Mouse (Mus musculus): ENCODE measurements at regions not wholly inside any gene's neighbourhood (a gene's known extent, or its start where the extent isn't known, plus 50 kb on each side); places are given as distances from the start of the nearest gene placed in this dataset.

- WGBS, result 83% methylated on average over 4 of the region's 4 CpGs
- no peaks in the 10 kb centered on the region for H3K9me3 ChIP-seq
These were observed 188.1 kb upstream of the Tox3 start for GRCm38 (mm10) chr8:90536196-90536640.

GRCm38 (mm10) chr8:90535515-90536156 lies 187.5 kb upstream of the Tox3 start:
- 59% methylated on average over 8 of the region's 8 CpGs for WGBS
- Histone ChIP-seq H3K9me3 (no peaks in the 10 kb centered on the region), H3K27ac (no peak overlapping the region), H3K4me1 (no peaks in the 10 kb centered on the region), H3K36me3 (no peaks in the 10 kb centered on the region), H3K9ac (no peak overlapping the region), H3K4me2 (no peak overlapping the region), H3K27me3 (no peaks in the 10 kb centered on the region), H3K4me3 (no peak overlapping the region)
- no peak for ATAC-seq (ENCODE audit: insufficient number of reproducible peaks, insufficient read depth, low FRiP score, low TSS enrichment, low read depth)

More at GRCm38 (mm10) chr8:90536196-90536640, 188.1 kb upstream of the Tox3 start:
- H3K4me1 ChIP-seq, result no peaks in the 10 kb centered on the region
- H3K36me3 ChIP-seq, result no peaks in the 10 kb centered on the region
- H3K27me3 ChIP-seq, result no peaks in the 10 kb centered on the region
- H3K4me2 ChIP-seq, result no peak overlapping the region
- ATAC-seq (ENCODE audit: insufficient number of reproducible peaks, insufficient read depth, low FRiP score, low TSS enrichment, low read depth), result no peak
- no peak overlapping the region for H3K4me3 ChIP-seq
- no peak overlapping the region for H3K9ac ChIP-seq
- H3K27ac ChIP-seq, result no peak overlapping the region

- 88% methylated on average over 8 of the region's 8 CpGs for WGBS
- Histone ChIP-seq H3K4me3 (no peak overlapping the region), H3K27me3 (no peaks in the 10 kb centered on the region), H3K9me3 (no peaks in the 10 kb centered on the region), H3K4me1 (peaks cover 4% of the 10 kb centered on the region; the same call in 1 of the 2 replicates), H3K27ac (no peak overlapping the region), H3K36me3 (no peaks in the 10 kb centered on the region), H3K9ac (no peak overlapping the region), H3K4me2 (no peak overlapping the region)
- no peak for ATAC-seq (ENCODE audit: insufficient number of reproducible peaks, insufficient read depth, low FRiP score, low TSS enrichment, low read depth)
These were observed 173.2 kb upstream of the Tox3 start for GRCm38 (mm10) chr8:90521393-90521792.

- WGBS, result 28% methylated on average over 4 of the region's 4 CpGs
- H3K4me1 ChIP-seq, result peaks cover 4% of the 10 kb centered on the region; the same call in 1 of the 2 replicates
- no peaks in the 10 kb centered on the region for H3K27me3 ChIP-seq
- no peak overlapping the region for H3K4me3 ChIP-seq
- ATAC-seq (ENCODE audit: insufficient number of reproducible peaks, insufficient read depth, low FRiP score, low TSS enrichment, low read depth), result no peak
- no peaks in the 10 kb centered on the region for H3K9me3 ChIP-seq
- no peaks in the 10 kb centered on the region for H3K36me3 ChIP-seq
- no peak overlapping the region for H3K27ac ChIP-seq
- H3K4me2 ChIP-seq, result peak overlapping the region; percentile 5; the same call in 1 of the 2 replicates
- no peak overlapping the region for H3K9ac ChIP-seq
These were observed 172.0 kb upstream of the Tox3 start for GRCm38 (mm10) chr8:90520186-90520585.

- Histone ChIP-seq H3K36me3 (no peaks in the 10 kb centered on the region), H3K9me3 (no peaks in the 10 kb centered on the region), H3K9ac (no peak overlapping the region), H3K4me2 (no peak overlapping the region), H3K4me1 (peaks cover 4% of the 10 kb centered on the region; the same call in 1 of the 2 replicates), H3K27me3 (no peaks in the 10 kb centered on the region), H3K27ac (no peak overlapping the region), H3K4me3 (no peak overlapping the region)
- ATAC-seq (ENCODE audit: insufficient number of reproducible peaks, insufficient read depth, low FRiP score, low TSS enrichment, low read depth), result no peak
- 43% methylated on average over 6 of the region's 6 CpGs for WGBS
These were observed 171.4 kb upstream of the Tox3 start for GRCm38 (mm10) chr8:90519567-90519966.

GRCm38 (mm10) chr8:90514191-90514590 lies 166.0 kb upstream of the Tox3 start:
- ATAC-seq (ENCODE audit: insufficient number of reproducible peaks, insufficient read depth, low FRiP score, low TSS enrichment, low read depth), result no peak
- H3K27me3 ChIP-seq, result no peaks in the 10 kb centered on the region; the same call in 1 of the 2 replicates
- H3K9ac ChIP-seq, result no peak overlapping the region
- no peaks in the 10 kb centered on the region for H3K9me3 ChIP-seq
- no peak overlapping the region for H3K4me2 ChIP-seq
- H3K36me3 ChIP-seq, result no peaks in the 10 kb centered on the region
- H3K4me3 ChIP-seq, result no peak overlapping the region
- WGBS, result 67% methylated on average over 3 of the region's 3 CpGs
- no peaks in the 10 kb centered on the region for H3K4me1 ChIP-seq
- no peak overlapping the region for H3K27ac ChIP-seq

GRCm38 (mm10) chr8:90513601-90514000 lies 165.5 kb upstream of the Tox3 start:
- WGBS, result 85% methylated on average over 4 of the region's 4 CpGs
- Histone ChIP-seq H3K9ac (no peak overlapping the region), H3K4me2 (no peak overlapping the region), H3K27me3 (no peaks in the 10 kb centered on the region; the same call in 1 of the 2 replicates), H3K4me1 (no peaks in the 10 kb centered on the region), H3K27ac (no peak overlapping the region), H3K9me3 (no peaks in the 10 kb centered on the region), H3K36me3 (no peaks in the 10 kb centered on the region), H3K4me3 (no peak overlapping the region)
- no peak for ATAC-seq (ENCODE audit: insufficient number of reproducible peaks, insufficient read depth, low FRiP score, low TSS enrichment, low read depth)

- no peaks in the 10 kb centered on the region for H3K36me3 ChIP-seq
- no peak overlapping the region for H3K27ac ChIP-seq
- H3K9ac ChIP-seq, result no peak overlapping the region
- 76% methylated on average over 8 of the region's 8 CpGs for WGBS
- no peak overlapping the region for H3K4me2 ChIP-seq
- no peaks in the 10 kb centered on the region for H3K4me1 ChIP-seq
- no peaks in the 10 kb centered on the region for H3K9me3 ChIP-seq
- H3K27me3 ChIP-seq, result no peaks in the 10 kb centered on the region; the same call in 1 of the 2 replicates
- no peak for ATAC-seq (ENCODE audit: insufficient number of reproducible peaks, insufficient read depth, low FRiP score, low TSS enrichment, low read depth)
- no peak overlapping the region for H3K4me3 ChIP-seq
These were observed 165.0 kb upstream of the Tox3 start for GRCm38 (mm10) chr8:90513102-90513501.

GRCm38 (mm10) chr8:90512594-90512993 lies 164.5 kb upstream of the Tox3 start:
- ATAC-seq (ENCODE audit: insufficient number of reproducible peaks, insufficient read depth, low FRiP score, low TSS enrichment, low read depth), result no peak
- Histone ChIP-seq H3K27me3 (no peaks in the 10 kb centered on the region; the same call in 1 of the 2 replicates), H3K9ac (no peak overlapping the region), H3K4me1 (no peaks in the 10 kb centered on the region), H3K4me2 (no peak overlapping the region), H3K4me3 (no peak overlapping the region), H3K9me3 (no peaks in the 10 kb centered on the region), H3K36me3 (no peaks in the 10 kb centered on the region), H3K27ac (no peak overlapping the region)
- 5% methylated on average over 2 of the region's 2 CpGs for WGBS

GRCm38 (mm10) chr8:90504521-90504920 lies 156.4 kb upstream of the Tox3 start:
- Histone ChIP-seq H3K27ac (no peak overlapping the region), H3K4me2 (no peak overlapping the region), H3K4me3 (no peak overlapping the region), H3K9me3 (no peaks in the 10 kb centered on the region), H3K36me3 (no peaks in the 10 kb centered on the region), H3K9ac (no peak overlapping the region), H3K4me1 (no peaks in the 10 kb centered on the region), H3K27me3 (peaks cover 5% of the 10 kb centered on the region; the same call in 1 of the 2 replicates)
- ATAC-seq (ENCODE audit: insufficient number of reproducible peaks, insufficient read depth, low FRiP score, low TSS enrichment, low read depth), result no peak
- 76% methylated on average over 5 of the region's 5 CpGs for WGBS

- Histone ChIP-seq H3K4me1 (no peaks in the 10 kb centered on the region), H3K4me3 (no peak overlapping the region), H3K27ac (no peak overlapping the region), H3K4me2 (no peak overlapping the region), H3K36me3 (no peaks in the 10 kb centered on the region), H3K27me3 (peaks cover 5% of the 10 kb centered on the region; the same call in 1 of the 2 replicates), H3K9ac (no peak overlapping the region), H3K9me3 (no peaks in the 10 kb centered on the region)
- ATAC-seq (ENCODE audit: insufficient number of reproducible peaks, insufficient read depth, low FRiP score, low TSS enrichment, low read depth), result no peak
- 41% methylated on average over 2 of the region's 2 CpGs for WGBS
These were observed 155.2 kb upstream of the Tox3 start for GRCm38 (mm10) chr8:90503306-90503705.

- no peak for ATAC-seq (ENCODE audit: insufficient number of reproducible peaks, insufficient read depth, low FRiP score, low TSS enrichment, low read depth)
- no peaks in the 10 kb centered on the region for H3K9me3 ChIP-seq
- no peak overlapping the region for H3K9ac ChIP-seq
- peaks cover 5% of the 10 kb centered on the region; the same call in 1 of the 2 replicates for H3K27me3 ChIP-seq
- no peaks in the 10 kb centered on the region for H3K36me3 ChIP-seq
- H3K4me1 ChIP-seq, result no peaks in the 10 kb centered on the region
- H3K4me3 ChIP-seq, result no peak overlapping the region
- H3K4me2 ChIP-seq, result no peak overlapping the region
- WGBS, result 65% methylated on average over 2 of the region's 2 CpGs
- H3K27ac ChIP-seq, result no peak overlapping the region
These were observed 154.7 kb upstream of the Tox3 start for GRCm38 (mm10) chr8:90502879-90503278.
